Mouse (Mus musculus) ES-E14 (cell line): Measurements from ENCODE around the gene Lamb3. TPM values are rescaled to one million over a fixed set of nuclear protein-coding genes. Genes with fewer than 3 reads are reported as not detected.

ENCODE experiments used
- DNase-seq: peaks from one replicate; pipeline ENCODE4 v3.0.0-alpha.2; 2013; ENCODE audit warnings: low read depth, low spot score
- H3K27ac ChIP-seq: 2 replicates; pipeline ENCODE4 v1.5.1; 2012; ENCODE audit warnings: low read depth, mild to moderate bottlenecking, low read length, moderate library complexity, mixed read lengths; ENCODE audit not compliant: poor library complexity, insufficient read depth, severe bottlenecking
- H3K36me3 ChIP-seq: 2 replicates; pipeline ENCODE4 v1.6.1; 2012; ENCODE audit warnings: mild to moderate bottlenecking, low read length, moderate library complexity, mixed read lengths; ENCODE audit not compliant: control insufficient read depth, poor library complexity, insufficient read depth, severe bottlenecking
- H3K4me1 ChIP-seq, 2 experiments: fragments of 150-350 bp in 1 of 2; sonication (generic) in 1 of 2; 2 replicates each; pipeline ENCODE4 v1.6.1; 2012; ENCODE audit warnings: low read length in 2 of 2, mild to moderate bottlenecking in 1 of 2, mixed read lengths in 1 of 2; ENCODE audit not compliant: control insufficient read depth in 2 of 2, insufficient read depth in 2 of 2, poor library complexity in 1 of 2
- H3K4me3 ChIP-seq, 2 experiments: fragments of 150-350 bp in 1 of 2; sonication (generic) in 1 of 2; 2 replicates each; pipeline ENCODE4 v1.5.1; 2012; ENCODE audit warnings: low read length in 2 of 2, low read depth in 1 of 2, mild to moderate bottlenecking in 1 of 2, mixed read lengths in 1 of 2; ENCODE audit not compliant: insufficient read depth in 1 of 2, poor library complexity in 1 of 2, severe bottlenecking in 1 of 2
- H3K9ac ChIP-seq: 2 replicates; pipeline ENCODE4 v1.6.1; 2012; ENCODE audit warnings: low read depth, mild to moderate bottlenecking, low read length, mixed read lengths; ENCODE audit not compliant: poor library complexity, insufficient read depth, severe bottlenecking
- H3K9me3 ChIP-seq: fragments of 150-350 bp; sonication (generic); 2 replicates; pipeline ENCODE4 v1.6.1; 2012; ENCODE audit warnings: low read depth, mild to moderate bottlenecking, low read length; ENCODE audit not compliant: control insufficient read depth, insufficient read depth
- CHD2 ChIP-seq: IDR thresholded peaks from 2 replicates; pipeline ENCODE4 v1.6.1; 2014; ENCODE audit warnings: mild to moderate bottlenecking, low read depth, low read length, inconsistent platforms
- HCFC1 ChIP-seq: IDR thresholded peaks from 2 replicates; pipeline ENCODE4 v1.6.1; 2012; ENCODE audit warnings: low read length, inconsistent platforms, borderline replicate concordance; ENCODE audit not compliant: insufficient read depth
- MAFK ChIP-seq: IDR thresholded peaks from 2 replicates; pipeline ENCODE4 v1.6.1; 2014; ENCODE audit warnings: mild to moderate bottlenecking, low read depth, low read length, inconsistent platforms; ENCODE audit not compliant: insufficient read depth
- ZC3H11A ChIP-seq: IDR thresholded peaks from 2 replicates; pipeline ENCODE4 v1.6.1; 2012; ENCODE audit warnings: low read depth, mild to moderate bottlenecking, inconsistent platforms, low read length, borderline replicate concordance
- ZNF384 ChIP-seq: IDR thresholded peaks from 2 replicates; pipeline ENCODE4 v1.6.1; 2012; ENCODE audit warnings: low read depth, low read length, inconsistent platforms
- in situ Hi-C, 2 experiments: fragments of 600-800 bp; cut with MboI; formaldehyde crosslinking; loops; one replicate each; pipeline ENCODE4 v1.15.1; 2025; ENCODE audit warnings: low sequenced_read_pairs in 2 of 2, inconsistent platforms in 1 of 2; ENCODE audit not compliant: unreplicated experiment in 2 of 2
- total RNA-seq: library from RNA; depleted of rRNA; stranded (reverse); fragments of 300-350 nt; gene quantifications from 2 replicates; pipeline ENCODE4 v1.2.3, GENCODE M21; 2012

Gene Lamb3
- total RNA-seq, 1 experiment = 2.9 TPM

DNA sequence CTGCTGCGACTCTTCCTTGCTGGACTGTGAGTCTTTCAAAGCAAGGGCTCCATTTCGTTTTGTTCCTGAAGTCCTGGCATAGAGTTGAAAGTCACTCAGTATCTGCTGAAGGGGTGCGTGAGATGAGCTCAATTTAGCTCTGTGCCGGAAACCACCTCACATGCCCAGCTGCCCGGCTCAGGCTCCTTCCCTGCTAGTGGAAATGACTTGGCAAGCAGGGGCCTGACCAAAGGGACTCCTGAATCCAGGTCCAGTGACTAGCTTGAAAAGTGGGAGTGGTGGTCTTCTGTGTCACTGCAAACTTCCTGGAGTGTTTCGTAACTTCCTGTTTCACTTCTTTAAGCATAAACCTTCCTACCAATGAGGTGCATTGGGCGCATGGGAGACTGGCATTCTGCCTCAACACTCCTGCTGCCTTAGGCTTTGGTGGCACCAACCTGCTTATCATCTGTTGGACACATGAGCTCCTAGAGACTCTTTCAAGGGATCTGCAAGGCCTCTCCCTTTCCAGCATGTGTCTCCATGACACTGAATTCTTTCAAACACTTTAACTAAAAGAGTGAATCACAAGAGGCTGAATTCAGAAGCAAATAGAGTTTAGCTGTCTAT, 15.7 kb upstream of the Lamb3 start:
- DNase-seq = no peak
- Histone ChIP-seq H3K4me3 (no peak overlapping the region), H3K4me1 (no peaks in the 10 kb centered on the region), H3K36me3 (no peaks in the 10 kb centered on the region), H3K9ac (no peak overlapping the region), H3K27ac (no peak overlapping the region), H3K9me3 (no peaks in the 10 kb centered on the region)
- in situ Hi-C loops = no loop called here
- TF ChIP-seq MAFK (no peak), CHD2 (no peak), HCFC1 (no peak), ZNF384 (no peak), ZC3H11A (no peak)

DNA sequence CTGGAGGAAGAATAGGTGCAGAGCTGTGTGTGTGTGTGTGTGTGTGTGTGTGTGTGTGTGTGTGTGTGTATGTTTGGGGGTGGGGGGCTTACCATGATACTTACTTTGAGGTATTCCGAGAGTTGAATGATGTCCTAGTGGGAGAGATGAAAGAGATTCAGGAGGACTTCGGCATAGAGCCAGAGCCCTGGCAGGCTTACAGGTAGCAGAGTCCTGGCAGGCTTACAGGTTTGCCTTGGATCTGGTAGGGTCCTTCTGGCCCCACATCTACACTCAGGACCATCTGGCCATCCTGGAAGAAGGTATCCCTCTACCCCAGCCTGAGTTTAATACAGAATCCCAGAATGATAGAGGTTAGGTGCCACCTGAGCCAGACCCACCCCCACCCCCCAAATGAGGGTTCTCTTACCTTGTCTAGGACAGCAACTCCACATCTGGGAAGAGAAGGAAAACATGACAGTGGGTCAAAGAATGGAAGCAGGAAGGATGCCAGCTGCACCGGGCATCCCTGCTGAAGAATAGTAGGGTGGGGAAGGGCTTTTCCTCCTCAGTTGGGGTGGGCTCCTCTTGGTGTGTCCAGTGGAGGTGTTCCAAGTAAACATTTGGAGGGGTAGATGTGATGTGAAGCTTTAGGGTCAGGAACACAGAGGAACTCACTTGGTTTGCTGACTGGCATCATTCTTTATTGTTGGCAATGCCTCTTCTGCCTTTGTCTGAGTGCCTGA, 12.9 kb upstream of the Lamb3 start:
- H3K4me1 ChIP-seq = no peaks in the 10 kb centered on the region
- no peak overlapping the region for H3K9ac ChIP-seq
- H3K4me3 ChIP-seq = no peak overlapping the region
- DNase-seq = no peak
- in situ Hi-C loops = no loop called here
- no peaks in the 10 kb centered on the region for H3K9me3 ChIP-seq
- no peaks in the 10 kb centered on the region for H3K36me3 ChIP-seq
- no peak for TF ChIP-seq ZC3H11A
- no peak for TF ChIP-seq MAFK
- TF ChIP-seq HCFC1 = no peak
- no peak for TF ChIP-seq ZNF384
- TF ChIP-seq CHD2 = no peak
- no peak overlapping the region for H3K27ac ChIP-seq

GRCm38 (mm10) chr1:193195169-193195810, 12.2 kb upstream of the Lamb3 start:
- H3K9me3 ChIP-seq = no peaks in the 10 kb centered on the region
- no peak overlapping the region for H3K27ac ChIP-seq
- no peak for DNase-seq
- in situ Hi-C loops = no loop called here
- H3K4me3 ChIP-seq = no peak overlapping the region
- no peak for TF ChIP-seq ZC3H11A
- no peak for TF ChIP-seq MAFK
- no peak for TF ChIP-seq HCFC1
- no peak for TF ChIP-seq ZNF384
- no peak for TF ChIP-seq CHD2
- H3K36me3 ChIP-seq = no peaks in the 10 kb centered on the region
- H3K9ac ChIP-seq = no peak overlapping the region
- H3K4me1 ChIP-seq = no peaks in the 10 kb centered on the region

DNA sequence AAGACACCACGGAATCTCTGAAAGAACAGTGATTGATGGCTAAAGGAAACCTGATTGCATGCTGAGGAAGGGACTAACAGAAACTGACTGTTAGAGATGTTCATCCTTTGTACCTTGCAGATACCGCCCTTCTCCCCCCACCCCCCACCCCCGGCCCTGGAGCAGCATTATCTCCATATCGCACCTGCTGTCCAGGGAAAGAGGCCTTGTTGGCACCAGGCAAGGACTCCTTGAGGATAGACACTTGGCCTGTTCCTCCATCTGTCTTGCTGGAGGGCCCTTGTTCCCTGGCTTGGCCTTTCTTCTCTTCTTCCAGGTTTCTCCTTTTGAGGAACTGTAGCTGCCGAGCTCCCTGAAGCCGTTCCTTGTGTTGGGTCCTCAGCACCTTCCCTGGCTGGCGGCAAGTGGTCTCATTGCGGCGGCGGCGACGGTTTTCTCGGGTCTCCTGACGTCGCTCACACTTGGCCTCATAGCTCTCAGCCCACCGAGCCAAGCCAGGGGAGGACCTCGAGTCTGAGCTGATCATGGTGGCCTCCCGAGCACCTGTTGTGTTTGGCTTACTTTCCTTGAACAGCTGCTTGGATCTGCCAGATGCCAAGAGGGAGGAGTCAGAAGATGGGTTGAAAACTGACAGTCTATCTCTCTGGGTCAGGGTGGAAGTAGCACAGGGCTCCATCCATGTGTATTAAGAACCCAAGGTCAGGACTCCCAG, 9.8 kb upstream of the Lamb3 start:
- H3K36me3 ChIP-seq = no peaks in the 10 kb centered on the region
- H3K4me3 ChIP-seq = no peak overlapping the region
- TF ChIP-seq MAFK (no peak), CHD2 (no peak), ZC3H11A (no peak), ZNF384 (no peak), HCFC1 (no peak)
- in situ Hi-C loops = no loop called here
- DNase-seq = no peak
- H3K27ac ChIP-seq = no peak overlapping the region
- H3K9ac ChIP-seq = no peak overlapping the region
- H3K9me3 ChIP-seq = no peaks in the 10 kb centered on the region
- H3K4me1 ChIP-seq = no peaks in the 10 kb centered on the region
